Mouse (Mus musculus) lung, postnatal 0 days (tissue): ENCODE measurements around the gene Recql5.

Experiments
- CTCF ChIP-seq: IDR thresholded peaks from 2 replicates; pipeline ENCODE4 v1.5.1; 2016; ENCODE audit warnings: antibody characterized with exemption, mild to moderate bottlenecking
- EP300 ChIP-seq: IDR thresholded peaks from 2 replicates; pipeline ENCODE4 v1.6.1; 2016; ENCODE audit warnings: antibody characterized with exemption, mild to moderate bottlenecking, control low read depth

DNA sequence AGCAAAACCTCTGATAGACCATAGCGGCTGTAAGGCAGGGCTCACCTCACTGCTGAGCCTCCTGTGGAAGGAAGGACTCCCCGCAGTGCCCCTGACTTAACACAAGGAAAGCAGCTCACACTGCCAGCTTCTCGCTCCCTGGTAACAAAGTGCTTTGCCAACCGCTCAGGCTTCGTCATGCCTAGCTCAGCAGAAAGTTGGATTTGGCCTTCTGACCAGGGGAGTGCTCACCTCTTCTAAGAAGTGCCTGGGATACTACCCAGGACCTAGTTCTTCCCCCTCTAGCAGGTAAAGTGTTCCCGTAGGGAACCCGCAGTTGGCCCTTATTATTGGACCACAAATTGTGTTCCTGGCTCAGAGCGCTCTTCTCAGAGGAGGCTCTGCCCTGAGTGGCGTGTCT lies 25.7 kb upstream of the Recql5 start:
- TF ChIP-seq CTCF = no peak
- no peak for TF ChIP-seq EP300
